Mouse (Mus musculus) layer of hippocampus, postnatal 36 days (tissue): ENCODE data around the gene Amh. TPM values are rescaled to one million over a fixed set of nuclear protein-coding genes. Genes with fewer than 3 reads are reported as not detected.
"Not testable (repeated sequence)": the region's sequence is repeated elsewhere in the genome, so short reads cannot be mapped to it uniquely, and the experiment has no call there.

Source experiments
- DNase-seq, 2 experiments: peaks; one replicate each; pipeline ENCODE4 v3.0.0; 2022
- total RNA-seq, 2 experiments: library from RNA; stranded (reverse); gene quantifications; 2 replicates each; pipeline ENCODE4 v1.2.3; 2021

Amh gene
- total RNA-seq, 2 experiments from 2014 or later, result 3.9 to 4.2 TPM

DNA sequence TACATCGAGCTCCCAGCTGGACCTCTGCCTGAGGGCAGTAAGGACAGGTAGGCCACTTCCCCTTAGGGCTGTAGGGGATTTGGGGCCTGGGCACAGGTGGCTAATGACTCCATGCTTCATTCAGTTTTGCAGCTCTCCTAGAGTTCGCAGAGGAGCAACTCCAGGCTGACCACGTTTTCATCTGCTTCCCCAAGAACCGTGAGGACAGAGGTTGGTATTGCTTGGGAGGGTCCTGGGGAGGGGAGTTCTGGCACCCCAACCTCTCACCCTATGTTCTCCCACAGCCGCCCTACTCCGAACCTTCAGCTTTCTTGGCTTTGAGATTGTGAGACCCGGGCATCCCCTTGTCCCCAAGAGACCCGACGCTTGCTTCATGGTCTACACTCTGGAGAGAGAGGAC, 23.5 kb downstream of the Amh start:
- not testable (repeated sequence) for DNase-seq

GRCm38 (mm10) chr10:80829359-80830278, 24.6 kb downstream of the Amh start:
- no peak for DNase-seq

DNA sequence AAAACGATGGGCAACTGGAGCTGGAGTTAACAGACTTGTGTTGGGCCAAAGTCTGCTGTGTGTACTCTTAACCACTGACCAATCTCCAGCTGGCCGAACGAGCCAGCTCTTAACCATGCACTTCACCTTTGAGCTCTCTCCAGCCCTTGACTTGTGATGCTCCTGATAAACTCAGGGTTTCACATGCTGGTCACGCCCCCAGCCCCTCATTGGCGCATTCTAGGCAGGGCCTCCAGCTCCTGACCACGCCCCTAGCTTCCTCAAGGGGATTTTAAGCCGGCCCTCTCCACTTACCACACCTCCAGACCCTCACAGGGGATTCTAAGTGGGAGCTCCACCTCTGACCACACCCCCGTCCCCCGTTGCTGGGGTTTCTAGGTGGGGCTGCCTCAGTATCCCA, 26.1 kb downstream of the Amh start:
- no peak for DNase-seq

DNA sequence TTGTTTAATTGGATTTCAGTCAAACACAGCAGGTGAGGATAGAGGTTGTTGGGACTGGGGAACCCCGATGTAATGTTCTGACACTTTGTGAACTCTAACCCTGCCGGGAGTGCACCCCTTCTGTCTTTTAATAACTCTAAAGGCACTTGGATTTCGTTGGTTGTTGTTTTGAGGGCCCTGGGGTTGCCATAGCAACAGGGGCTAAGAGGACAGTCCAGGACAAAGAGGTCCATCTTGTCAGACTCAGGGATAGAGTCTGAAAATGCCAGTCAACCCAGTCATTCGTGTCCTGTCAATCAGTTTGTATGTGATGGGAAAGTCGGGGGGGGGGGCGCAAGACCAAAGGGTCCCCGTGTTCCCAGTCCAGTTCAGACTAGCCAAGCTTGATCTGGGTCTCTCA, 27.8 kb downstream of the Amh start:
- DNase-seq, result no peak

- DNase-seq, result no peak
Measured at GRCm38 (mm10) chr10:80835617-80836016, 30.6 kb downstream of the Amh start.

DNA sequence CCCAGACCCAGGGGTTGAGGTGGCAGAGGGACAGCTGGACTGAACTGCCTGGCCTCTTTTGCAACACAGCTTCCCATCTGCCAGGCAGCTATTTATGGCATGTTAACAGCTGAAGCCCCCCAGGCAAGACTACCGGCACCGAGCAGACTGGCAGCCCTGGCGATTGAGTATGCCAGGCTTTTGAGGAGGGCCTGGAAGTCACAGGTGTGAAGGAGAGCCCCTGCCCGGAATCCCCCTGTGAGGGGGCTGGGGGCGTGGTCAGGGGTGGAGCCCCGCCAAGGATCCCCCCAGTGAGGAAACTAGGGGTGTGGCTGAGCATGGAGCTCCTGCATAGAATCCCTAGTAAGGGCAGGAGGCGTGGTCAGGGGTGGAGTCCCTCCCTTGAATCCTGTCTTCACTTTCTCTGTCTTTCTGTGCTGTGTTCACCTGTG, 31.9 kb downstream of the Amh start:
- DNase-seq, result no peak

- DNase-seq, result no peak
Measured at GRCm38 (mm10) chr10:80837827-80838226, 32.8 kb downstream of the Amh start.

DNA sequence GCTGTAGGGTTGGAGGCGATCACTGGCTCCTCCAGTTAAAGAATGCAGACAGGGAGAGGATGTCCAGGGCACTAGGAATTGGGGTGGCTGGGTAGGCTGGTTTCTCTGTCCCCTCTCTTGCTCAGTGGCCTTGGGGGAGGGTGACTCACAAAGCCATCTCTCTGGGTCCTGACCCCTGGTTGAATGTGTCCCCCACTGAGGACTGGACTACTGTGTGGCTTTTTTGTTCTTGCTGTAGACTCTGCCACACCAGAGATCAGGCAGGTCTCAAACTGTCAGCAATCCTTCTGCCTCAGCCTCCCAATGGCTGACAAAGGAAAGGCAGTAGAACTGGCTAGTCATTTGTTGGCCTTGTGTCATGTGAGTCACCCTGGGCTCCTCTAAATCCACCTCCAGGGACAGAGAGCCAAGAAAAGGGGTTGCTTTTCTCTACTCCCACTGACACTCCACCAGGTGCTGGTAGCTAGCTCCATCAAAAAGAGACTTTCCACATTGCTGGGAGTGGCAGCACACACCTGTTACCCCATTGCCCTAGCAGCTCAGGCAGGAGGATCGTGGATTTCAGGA, 33.4 kb downstream of the Amh start:
- no peak for DNase-seq

- no peak for DNase-seq
Measured at GRCm38 (mm10) chr10:80839848-80840247, 34.8 kb downstream of the Amh start.

DNA sequence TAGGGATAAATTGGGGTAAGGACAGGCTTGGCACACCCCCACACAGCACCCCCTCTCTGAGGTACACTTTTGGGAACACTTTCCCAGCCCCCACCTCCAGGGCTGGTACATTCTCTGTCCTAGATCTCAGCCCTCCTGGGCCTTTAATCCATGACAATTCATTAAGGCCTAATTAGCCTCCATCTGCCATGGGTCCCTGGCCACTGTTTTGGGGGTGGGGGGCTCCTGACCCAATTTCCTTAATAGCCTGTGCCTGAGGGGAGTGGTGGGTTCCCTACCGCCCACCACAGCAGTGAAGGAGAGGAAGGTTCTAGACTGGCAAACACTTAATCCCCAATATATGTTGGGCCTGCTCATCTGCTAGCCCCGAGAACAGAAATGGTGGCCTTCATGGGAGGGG, 36.6 kb downstream of the Amh start:
- no peak for DNase-seq

DNA sequence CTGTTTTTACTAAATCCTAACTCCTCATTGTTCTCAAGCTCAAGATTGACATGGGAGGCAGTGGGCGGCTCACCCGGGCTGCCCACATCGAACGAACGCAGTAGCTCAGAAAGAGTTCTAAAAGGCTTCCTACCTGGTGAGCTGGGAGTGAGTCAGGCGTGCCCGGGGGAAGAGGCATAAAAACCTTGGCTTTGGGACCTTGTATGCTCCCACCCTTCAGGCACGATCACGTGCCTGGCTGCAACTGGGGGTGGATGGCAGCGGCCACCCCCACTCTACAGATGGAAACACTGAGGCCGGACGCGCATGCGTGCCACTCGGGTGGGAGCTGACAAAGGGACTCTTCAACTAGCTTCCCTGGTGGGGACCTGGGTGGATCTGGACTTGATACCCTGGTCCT, 37.3 kb downstream of the Amh start:
- DNase-seq, result peak in 1 of 2 experiments; percentile 54

- DNase-seq, result no peak
Measured at GRCm38 (mm10) chr10:80843087-80843930, 38.3 kb downstream of the Amh start.

DNA sequence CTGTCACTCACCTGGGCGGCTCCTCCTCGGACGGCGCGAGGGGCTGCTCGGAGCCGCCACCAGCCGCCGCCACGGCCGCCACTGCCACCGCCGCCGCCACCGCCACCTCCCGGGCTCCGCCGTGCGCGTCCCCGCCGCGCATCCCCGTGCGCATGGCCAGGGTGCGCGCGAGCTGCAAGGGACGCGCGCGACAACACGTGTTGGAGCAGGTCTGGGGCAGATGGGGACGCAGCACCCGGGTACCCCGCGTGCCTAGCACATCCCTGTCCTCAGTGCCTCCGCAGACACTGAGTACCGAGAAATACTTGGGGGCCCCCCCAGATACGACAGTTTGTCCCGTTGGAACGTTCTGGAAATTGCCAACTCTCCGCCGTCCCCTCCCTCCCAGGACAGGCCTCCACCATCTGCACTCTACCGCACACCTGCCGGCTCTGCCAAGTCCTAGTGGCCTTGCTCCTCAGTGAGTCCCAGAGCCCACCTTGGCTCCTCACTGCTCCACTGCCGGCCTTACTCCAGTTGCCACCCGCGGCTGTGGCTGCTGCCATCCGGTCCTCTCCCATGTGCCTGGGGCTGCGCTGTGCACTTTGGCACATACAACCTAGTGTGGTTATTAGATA, 39.0 kb downstream of the Amh start, which contains the start of gene Lingo3:
TSS of gene Lingo3 (minus strand) at position 109 of the 617 bp plus-strand sequence.
- peak; percentile 62 to 69 for DNase-seq

- no peak for DNase-seq
Measured at GRCm38 (mm10) chr10:80845055-80845693, 40.1 kb downstream of the Amh start.

DNA sequence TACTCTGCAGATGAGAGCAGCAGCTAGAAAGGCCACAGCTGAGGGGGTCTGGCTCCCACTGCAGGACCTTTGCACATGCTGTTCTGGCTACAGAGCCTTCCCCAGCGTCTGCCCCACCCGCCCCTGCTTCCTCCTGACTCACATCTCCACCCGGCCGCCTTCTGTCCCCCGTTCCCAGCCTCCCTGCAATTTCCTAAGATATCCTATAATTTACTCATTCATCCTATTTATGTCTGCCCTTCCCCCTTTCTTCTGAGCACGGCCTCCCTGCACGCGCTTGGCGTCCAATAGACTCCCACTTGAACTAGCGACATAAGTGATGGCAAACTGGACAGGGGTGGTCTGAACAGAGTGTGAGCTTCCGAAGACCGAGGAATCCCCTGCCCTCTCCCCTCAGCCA, 40.7 kb downstream of the Amh start:
- no peak for DNase-seq

DNA sequence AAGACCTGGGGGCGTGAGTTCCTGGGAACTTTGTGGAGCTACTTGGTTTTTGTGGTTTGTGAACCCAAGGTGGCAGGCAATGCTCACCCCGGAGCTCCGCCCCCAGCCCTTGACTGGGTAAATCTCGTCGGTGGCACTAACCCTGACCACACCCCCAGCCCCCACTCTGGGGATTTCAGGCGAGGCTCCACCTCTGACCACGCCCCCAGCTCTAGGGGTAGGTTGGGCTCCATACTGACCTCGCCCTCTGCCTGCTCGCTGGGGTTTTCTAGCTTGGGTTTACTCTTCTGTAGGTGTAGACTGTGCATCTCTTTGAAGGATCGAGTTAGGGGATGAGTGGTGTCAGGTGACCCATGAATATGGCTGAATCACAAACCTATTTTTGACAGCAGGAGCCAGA, 43.5 kb downstream of the Amh start:
- no peak for DNase-seq

DNA sequence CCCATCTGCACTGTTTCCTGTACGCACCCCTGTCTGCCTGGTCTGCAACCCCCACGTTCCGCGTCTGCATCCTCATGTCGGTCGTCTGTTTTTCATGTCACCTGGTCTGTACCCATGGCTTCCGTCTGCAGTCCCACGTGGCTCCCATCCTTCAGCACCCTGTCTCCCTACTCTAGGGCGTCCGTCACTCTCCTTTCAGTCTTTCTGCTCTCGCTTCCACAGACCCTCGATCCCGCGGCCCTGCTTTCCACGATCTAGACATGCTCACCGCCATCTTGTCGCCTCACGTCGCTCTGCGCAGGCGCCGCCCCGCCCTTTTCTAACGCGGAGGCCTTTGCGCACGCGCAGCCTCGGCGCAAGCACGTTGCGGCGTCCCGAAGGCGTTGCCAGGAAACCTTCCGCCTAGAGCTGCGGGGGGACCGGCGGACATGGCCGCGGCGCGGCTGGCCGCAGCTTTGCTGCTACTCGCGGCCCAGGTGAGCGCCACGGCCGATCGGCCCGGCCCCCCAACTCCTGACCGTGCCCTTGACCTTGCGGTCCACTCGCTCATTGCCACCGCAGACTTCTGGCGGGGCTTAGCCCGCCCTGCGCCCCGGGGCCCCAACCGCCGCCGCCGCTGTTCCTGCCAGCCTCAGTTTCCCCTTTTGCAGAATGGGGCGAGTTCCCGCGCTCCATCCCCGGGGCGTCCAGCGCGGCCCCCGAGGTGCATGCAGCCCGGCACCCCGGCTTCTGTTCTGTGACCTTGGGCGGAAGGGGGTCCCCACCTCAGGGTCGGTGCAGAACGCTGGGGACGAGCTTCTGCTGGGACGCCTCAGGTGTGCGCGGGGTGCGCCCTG, 50.1 kb downstream of the Amh start, which contains the start of the genes Lsm7 and Sppl2b:
TSS of gene Lsm7 (minus strand) at position 297 of the 836 bp plus-strand sequence.
TSS of gene Sppl2b (plus strand) at position 363 of the 836 bp plus-strand sequence.
- DNase-seq, result peak; percentile 97 to 98

GRCm38 (mm10) chr10:80855749-80856073, 50.7 kb downstream of the Amh start:
- no peak for DNase-seq

DNA sequence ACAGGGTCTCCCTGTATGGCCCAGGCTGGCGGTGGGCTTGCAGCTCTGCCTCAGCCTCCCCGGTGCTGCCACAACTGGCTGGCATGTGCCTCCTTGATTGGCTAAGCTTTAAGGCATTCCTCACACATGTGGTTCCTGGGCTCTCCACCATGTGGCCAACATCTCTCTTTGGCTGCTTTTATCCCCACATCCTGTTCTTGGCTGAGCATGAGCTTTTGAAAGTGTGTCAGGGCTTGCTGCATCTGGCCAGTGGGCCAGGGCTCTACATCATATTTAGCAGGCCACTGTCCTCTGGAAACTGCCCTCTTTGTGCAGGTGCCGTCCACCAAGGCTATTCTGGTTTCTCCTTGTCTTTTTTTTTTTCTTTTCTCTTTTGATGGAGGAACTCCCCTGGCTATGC, 51.2 kb downstream of the Amh start:
- DNase-seq, result no peak

DNA sequence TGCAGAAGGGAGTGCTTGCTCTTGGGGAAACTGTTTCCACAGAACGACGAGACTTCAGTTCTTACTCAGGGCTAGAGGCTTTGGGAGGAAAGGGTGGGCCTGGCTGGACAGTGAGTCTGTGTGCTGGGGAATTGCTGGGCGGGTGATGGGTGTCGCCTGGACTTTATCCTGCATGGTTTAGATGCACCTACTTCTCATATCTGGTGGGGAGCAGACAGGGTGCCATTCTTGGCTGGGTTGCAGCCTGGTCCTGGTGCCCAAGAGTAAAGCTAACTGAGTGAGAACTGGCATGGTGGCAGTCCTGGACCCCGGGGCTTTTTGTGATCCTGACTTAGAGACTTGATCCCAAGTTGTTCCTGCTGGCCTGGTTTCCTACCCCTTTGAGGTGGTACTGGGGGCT, 51.9 kb downstream of the Amh start:
- no peak for DNase-seq
